Comparison of ENCODE assay signal across 9 mouse cellular contexts in genomic region chr2:145735079-145735478, GRCm38 (mm10).
"Had no signal": no experiment of that assay in that cellular context is flagged by ENCODE, and none has a peak within 500 bp of the region (broad histone marks: within the 10 kb centered on the region; RNA-seq: fewer than 3 reads in every experiment).

No protein-coding gene starts in this region.

- ATAC-seq: midbrain, embryonic 13.5 days had no signal

- H3K4me3 ChIP-seq: limb, embryonic 12.5 days; midbrain, embryonic 13.5 days; stomach, embryonic 15.5 days had no signal

- H3K4me2 ChIP-seq: limb, embryonic 12.5 days; liver, embryonic 11.5 days; midbrain, embryonic 13.5 days; stomach, embryonic 15.5 days had no signal

- H3K9ac ChIP-seq: limb, embryonic 12.5 days; midbrain, embryonic 13.5 days; stomach, embryonic 15.5 days had no signal

- H3K4me1 ChIP-seq: midbrain, embryonic 13.5 days; stomach, embryonic 15.5 days had no signal

- H3K27ac ChIP-seq: limb, embryonic 12.5 days; midbrain, embryonic 13.5 days; stomach, embryonic 15.5 days had no signal

- DNase-seq: layer of hippocampus, adult 9-11 months; lung, postnatal 36 days; right cerebral cortex, postnatal 14 days; thymus, adult 2 months; thymus, postnatal 36 days had no signal

- H3K9me3 ChIP-seq: limb, embryonic 12.5 days; midbrain, embryonic 13.5 days; stomach, embryonic 15.5 days had no signal

- H3K36me3 ChIP-seq: limb, embryonic 12.5 days; midbrain, embryonic 13.5 days; stomach, embryonic 15.5 days had no signal

- H3K27me3 ChIP-seq: limb, embryonic 12.5 days; stomach, embryonic 15.5 days had no signal
